Mouse (Mus musculus): ENCODE results near the gene Rgl2. TPM values are rescaled to one million over a fixed set of nuclear protein-coding genes. Genes with fewer than 3 reads are reported as not detected.

The Rgl2 gene
- polyA plus RNA-seq, 1 experiment from 2014 or later: 27.2 TPM

- Histone ChIP-seq H3K4me2 (ENCODE audit: low read length) (no peak overlapping the region), H3K9me3 (replicated peaks; ENCODE audit: control insufficient read depth, low read length) (no peaks in the 10 kb centered on the region), H3K27me3 (replicated peaks; ENCODE audit: control insufficient read depth, insufficient read depth, low read length) (no peaks in the 10 kb centered on the region), H3K4me1 (ENCODE audit: control insufficient read depth, insufficient read depth, low read length) (no peaks in the 10 kb centered on the region), H3K9ac (ENCODE audit: low read length) (no peak overlapping the region), H3K4me3 (ENCODE audit: low read depth, low read length) (no peak overlapping the region), H3K27ac (ENCODE audit: low read depth, low read length) (no peak overlapping the region), H3K36me3 (ENCODE audit: control insufficient read depth, insufficient read depth, low read length) (peaks cover 21% of the 10 kb centered on the region)
- WGBS: 31% methylated on average over 5 of the region's 5 CpGs
- DNase-seq (ENCODE audit: low spot score) (peak; percentile 73), ATAC-seq (peak; percentile 77)
These were observed 39.6 kb downstream of the Rgl2 start for GRCm38 (mm10) chr17:33968927-33969326.

- H3K4me2 ChIP-seq (ENCODE audit: low read length): no peak overlapping the region
- H3K4me3 ChIP-seq (ENCODE audit: low read depth, low read length): no peak overlapping the region
- no peak for DNase-seq (ENCODE audit: low spot score)
- H3K9me3 ChIP-seq (replicated peaks; ENCODE audit: control insufficient read depth, low read length): no peaks in the 10 kb centered on the region
- ATAC-seq: no peak
- H3K36me3 ChIP-seq (ENCODE audit: control insufficient read depth, insufficient read depth, low read length): peaks cover 19% of the 10 kb centered on the region
- no peaks in the 10 kb centered on the region for H3K4me1 ChIP-seq (ENCODE audit: control insufficient read depth, insufficient read depth, low read length)
- H3K27me3 ChIP-seq (replicated peaks; ENCODE audit: control insufficient read depth, insufficient read depth, low read length): no peaks in the 10 kb centered on the region
- no peak overlapping the region for H3K9ac ChIP-seq (ENCODE audit: low read length)
- WGBS: 82% methylated on average over 4 of the region's 4 CpGs
- H3K27ac ChIP-seq (ENCODE audit: low read depth, low read length): no peak overlapping the region
These were observed 40.1 kb downstream of the Rgl2 start for GRCm38 (mm10) chr17:33969394-33969793.

GRCm38 (mm10) chr17:33972691-33973090, 43.3 kb downstream of the Rgl2 start:
- H3K9ac ChIP-seq (ENCODE audit: low read length): no peak overlapping the region

GRCm38 (mm10) chr17:33973572-33973971, 44.2 kb downstream of the Rgl2 start:
- Histone ChIP-seq H3K9ac (ENCODE audit: low read length) (no peak overlapping the region), H3K27ac (ENCODE audit: low read depth, low read length) (no peak overlapping the region), H3K27me3 (replicated peaks; ENCODE audit: control insufficient read depth, insufficient read depth, low read length) (peaks cover 11% of the 10 kb centered on the region), H3K36me3 (ENCODE audit: control insufficient read depth, insufficient read depth, low read length) (no peaks in the 10 kb centered on the region), H3K4me1 (ENCODE audit: control insufficient read depth, insufficient read depth, low read length) (no peaks in the 10 kb centered on the region), H3K9me3 (replicated peaks; ENCODE audit: control insufficient read depth, low read length) (no peaks in the 10 kb centered on the region), H3K4me2 (ENCODE audit: low read length) (no peak overlapping the region), H3K4me3 (ENCODE audit: low read depth, low read length) (no peak overlapping the region)
- WGBS: 58% methylated on average over 3 of the region's 3 CpGs
- ATAC-seq: no peak
- DNase-seq (ENCODE audit: low spot score): no peak

More at GRCm38 (mm10) chr17:33972691-33973090, 43.3 kb downstream of the Rgl2 start:
- WGBS: 5% methylated on average over 1 of the region's 1 CpGs
- Histone ChIP-seq H3K27me3 (replicated peaks; ENCODE audit: control insufficient read depth, insufficient read depth, low read length) (peaks cover 3% of the 10 kb centered on the region), H3K4me2 (ENCODE audit: low read length) (no peak overlapping the region), H3K36me3 (ENCODE audit: control insufficient read depth, insufficient read depth, low read length) (no peaks in the 10 kb centered on the region), H3K9me3 (replicated peaks; ENCODE audit: control insufficient read depth, low read length) (no peaks in the 10 kb centered on the region), H3K27ac (ENCODE audit: low read depth, low read length) (no peak overlapping the region), H3K4me1 (ENCODE audit: control insufficient read depth, insufficient read depth, low read length) (no peaks in the 10 kb centered on the region), H3K4me3 (ENCODE audit: low read depth, low read length) (no peak overlapping the region)
- ATAC-seq: no peak
- DNase-seq (ENCODE audit: low spot score): no peak

- WGBS: 3% methylated on average over 57 of the region's 57 CpGs
These were observed 48.7 kb downstream of the Rgl2 start for GRCm38 (mm10) chr17:33977861-33978557.

DNA sequence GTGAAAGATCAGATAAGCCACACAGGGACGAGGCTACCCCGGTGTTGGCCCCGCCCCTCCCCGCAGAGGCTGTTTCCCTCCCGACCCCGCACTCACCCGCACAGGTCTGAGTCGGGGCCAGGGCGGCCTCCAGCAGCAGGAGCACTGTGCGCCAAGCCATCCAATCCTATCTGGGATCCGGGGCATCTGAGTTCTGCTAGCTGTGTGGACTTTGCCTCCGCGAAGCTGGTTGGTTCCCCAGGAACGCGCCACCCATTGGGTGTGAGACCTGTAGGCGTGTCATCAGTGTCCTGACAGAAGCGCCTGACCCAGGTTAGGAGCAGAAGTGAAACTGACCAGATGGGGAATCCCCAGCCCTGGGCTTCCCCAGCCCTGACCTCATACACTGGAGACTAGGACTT, 49.3 kb downstream of the Rgl2 start:
- H3K27me3 ChIP-seq (replicated peaks; ENCODE audit: control insufficient read depth, insufficient read depth, low read length): peaks cover 26% of the 10 kb centered on the region
- no peak for ATAC-seq
- under 1% methylated on average over 11 of the region's 17 CpGs for WGBS

More at GRCm38 (mm10) chr17:33977861-33978557, 48.7 kb downstream of the Rgl2 start:
- Histone ChIP-seq H3K27ac (ENCODE audit: low read depth, low read length) (no peak overlapping the region), H3K4me3 (ENCODE audit: low read depth, low read length) (peak overlapping the region; percentile 20), H3K9me3 (replicated peaks; ENCODE audit: control insufficient read depth, low read length) (no peaks in the 10 kb centered on the region), H3K4me1 (ENCODE audit: control insufficient read depth, insufficient read depth, low read length) (no peaks in the 10 kb centered on the region), H3K9ac (ENCODE audit: low read length) (peak overlapping the region; percentile 47), H3K36me3 (ENCODE audit: control insufficient read depth, insufficient read depth, low read length) (no peaks in the 10 kb centered on the region), H3K27me3 (replicated peaks; ENCODE audit: control insufficient read depth, insufficient read depth, low read length) (peaks cover 26% of the 10 kb centered on the region), H3K4me2 (ENCODE audit: low read length) (peak overlapping the region; percentile 42)
- ATAC-seq (no peak), DNase-seq (ENCODE audit: low spot score) (no peak)

DNA sequence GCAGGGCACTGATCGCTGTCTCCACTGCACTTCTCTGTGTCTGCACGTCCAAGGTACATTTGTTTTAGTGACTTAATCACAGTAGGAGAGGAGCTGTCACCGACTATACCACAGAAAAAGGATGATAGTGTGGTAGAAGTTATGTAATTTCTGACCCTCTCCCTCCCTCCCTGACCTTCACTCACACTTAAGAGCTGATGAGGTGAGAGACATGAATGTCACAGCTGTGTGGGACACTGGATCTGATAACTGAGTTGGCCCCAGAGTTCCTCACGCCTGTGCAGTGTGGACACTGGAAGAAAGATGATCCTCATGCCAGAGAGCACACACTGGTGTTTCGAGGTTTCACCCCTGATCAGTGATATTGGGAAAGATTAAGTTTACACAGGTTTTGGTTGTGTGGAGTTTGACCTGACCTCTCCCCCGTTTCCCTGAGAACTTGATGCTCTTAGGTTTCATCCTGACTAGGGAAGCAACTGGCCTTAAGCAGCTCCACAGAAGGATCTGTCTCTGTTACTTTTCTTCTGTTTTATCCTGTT, 50.2 kb downstream of the Rgl2 start:
- H3K4me2 ChIP-seq (ENCODE audit: low read length): no peak overlapping the region
- no peaks in the 10 kb centered on the region for H3K4me1 ChIP-seq (ENCODE audit: control insufficient read depth, insufficient read depth, low read length)
- DNase-seq (ENCODE audit: low spot score): no peak
- no peak overlapping the region for H3K4me3 ChIP-seq (ENCODE audit: low read depth, low read length)
- no peak overlapping the region for H3K9ac ChIP-seq (ENCODE audit: low read length)
- ATAC-seq: no peak
- H3K36me3 ChIP-seq (ENCODE audit: control insufficient read depth, insufficient read depth, low read length): no peaks in the 10 kb centered on the region
- no peaks in the 10 kb centered on the region for H3K9me3 ChIP-seq (replicated peaks; ENCODE audit: control insufficient read depth, low read length)
- WGBS: 78% methylated on average over 6 of the region's 6 CpGs
- H3K27me3 ChIP-seq (replicated peaks; ENCODE audit: control insufficient read depth, insufficient read depth, low read length): peaks cover 26% of the 10 kb centered on the region
- no peak overlapping the region for H3K27ac ChIP-seq (ENCODE audit: low read depth, low read length)

More for the DNA sequence above, 49.3 kb downstream of the Rgl2 start:
- Histone ChIP-seq H3K4me1 (ENCODE audit: control insufficient read depth, insufficient read depth, low read length) (no peaks in the 10 kb centered on the region), H3K9me3 (replicated peaks; ENCODE audit: control insufficient read depth, low read length) (no peaks in the 10 kb centered on the region), H3K27ac (ENCODE audit: low read depth, low read length) (no peak overlapping the region), H3K4me2 (ENCODE audit: low read length) (peak overlapping the region; percentile 42), H3K36me3 (ENCODE audit: control insufficient read depth, insufficient read depth, low read length) (no peaks in the 10 kb centered on the region), H3K4me3 (ENCODE audit: low read depth, low read length) (peak overlapping the region; percentile 20), H3K9ac (ENCODE audit: low read length) (peak overlapping the region; percentile 47)
- DNase-seq (ENCODE audit: low spot score): no peak

- DNase-seq (ENCODE audit: low spot score): no peak
- Histone ChIP-seq H3K9me3 (replicated peaks; ENCODE audit: control insufficient read depth, low read length) (no peaks in the 10 kb centered on the region), H3K36me3 (ENCODE audit: control insufficient read depth, insufficient read depth, low read length) (no peaks in the 10 kb centered on the region), H3K27ac (ENCODE audit: low read depth, low read length) (no peak overlapping the region), H3K9ac (ENCODE audit: low read length) (no peak overlapping the region), H3K4me1 (ENCODE audit: control insufficient read depth, insufficient read depth, low read length) (no peaks in the 10 kb centered on the region), H3K4me2 (ENCODE audit: low read length) (no peak overlapping the region), H3K4me3 (ENCODE audit: low read depth, low read length) (no peak overlapping the region), H3K27me3 (replicated peaks; ENCODE audit: control insufficient read depth, insufficient read depth, low read length) (peaks cover 26% of the 10 kb centered on the region)
- WGBS: 79% methylated on average over 19 of the region's 19 CpGs
- peak; percentile 4; the same call in 1 of the 2 replicates for ATAC-seq
These were observed 51.1 kb downstream of the Rgl2 start for GRCm38 (mm10) chr17:33980181-33981035.

Data from forebrain, embryonic 14.5 days (tissue).